Mouse (Mus musculus): ENCODE results near the gene Faap20. TPM values are rescaled to one million over a fixed set of nuclear protein-coding genes. Genes with fewer than 3 reads are reported as not detected.
A peak's percentile ranks its signal among the peaks of the same experiment; 100 is the strongest.

Gene Faap20
- polyA plus RNA-seq, 1 experiment from 2014 or later, result 55.0 TPM

GRCm38 (mm10) chr4:155249257-155249647 lies 350 bp upstream of the Faap20 start:
- ATAC-seq (replicated peaks; ENCODE audit: low FRiP score) (peak; percentile 71), DNase-seq (ENCODE audit: low spot score) (peak; percentile 85)
- 1% methylated on average over 9 of the region's 9 CpGs for WGBS
- Histone ChIP-seq H3K27ac (ENCODE audit: low read depth, low read length) (peak overlapping the region; percentile 96), H3K9ac (ENCODE audit: low read depth, low read length) (peak overlapping the region; percentile 79), H3K4me1 (replicated peaks; ENCODE audit: control insufficient read depth, insufficient read depth, low read length) (peaks cover 9% of the 10 kb centered on the region), H3K9me3 (ENCODE audit: control insufficient read depth, low read length) (no peaks in the 10 kb centered on the region), H3K4me3 (ENCODE audit: low read depth, low read length) (peak overlapping the region; percentile 64), H3K27me3 (replicated peaks; ENCODE audit: control insufficient read depth, insufficient read depth, low read length) (no peaks in the 10 kb centered on the region), H3K4me2 (peak overlapping the region; percentile 91), H3K36me3 (ENCODE audit: control insufficient read depth, insufficient read depth, low read length) (no peaks in the 10 kb centered on the region)

- WGBS, result 21% methylated on average over 23 of the region's 23 CpGs
- peak overlapping the region; percentile 96 for H3K27ac ChIP-seq (ENCODE audit: low read depth, low read length)
- H3K9ac ChIP-seq (ENCODE audit: low read depth, low read length), result peak overlapping the region; percentile 79
- H3K4me3 ChIP-seq (ENCODE audit: low read depth, low read length), result peak overlapping the region; percentile 64
- peak overlapping the region; percentile 91 for H3K4me2 ChIP-seq
- DNase-seq (ENCODE audit: low spot score) (no peak), ATAC-seq (replicated peaks; ENCODE audit: low FRiP score) (peak; percentile 30)
- no peaks in the 10 kb centered on the region for H3K27me3 ChIP-seq (replicated peaks; ENCODE audit: control insufficient read depth, insufficient read depth, low read length)
- no peaks in the 10 kb centered on the region for H3K9me3 ChIP-seq (ENCODE audit: control insufficient read depth, low read length)
- peaks cover 9% of the 10 kb centered on the region for H3K4me1 ChIP-seq (replicated peaks; ENCODE audit: control insufficient read depth, insufficient read depth, low read length)
- no peaks in the 10 kb centered on the region for H3K36me3 ChIP-seq (ENCODE audit: control insufficient read depth, insufficient read depth, low read length)
These were observed 937 bp downstream of the Faap20 start for GRCm38 (mm10) chr4:155250361-155251117.

GRCm38 (mm10) chr4:155251147-155251546 lies 1.5 kb downstream of the Faap20 start:
- H3K9me3 ChIP-seq (ENCODE audit: control insufficient read depth, low read length), result no peaks in the 10 kb centered on the region
- H3K4me3 ChIP-seq (ENCODE audit: low read depth, low read length), result peak overlapping the region; percentile 64; the same call in 1 of the 2 replicates
- no peak for ATAC-seq (replicated peaks; ENCODE audit: low FRiP score)
- no peaks in the 10 kb centered on the region; the same call in 1 of the 2 replicates for H3K36me3 ChIP-seq (ENCODE audit: control insufficient read depth, insufficient read depth, low read length)
- H3K4me1 ChIP-seq (replicated peaks; ENCODE audit: control insufficient read depth, insufficient read depth, low read length), result peaks cover 9% of the 10 kb centered on the region
- no peak overlapping the region for H3K9ac ChIP-seq (ENCODE audit: low read depth, low read length)
- H3K4me2 ChIP-seq, result peak overlapping the region; percentile 91
- H3K27ac ChIP-seq (ENCODE audit: low read depth, low read length), result no peak overlapping the region
- WGBS, result 87% methylated on average over 3 of the region's 3 CpGs
- H3K27me3 ChIP-seq (replicated peaks; ENCODE audit: control insufficient read depth, insufficient read depth, low read length), result no peaks in the 10 kb centered on the region
- no peak for DNase-seq (ENCODE audit: low spot score)

- Histone ChIP-seq H3K9me3 (ENCODE audit: control insufficient read depth, low read length) (no peaks in the 10 kb centered on the region), H3K36me3 (ENCODE audit: control insufficient read depth, insufficient read depth, low read length) (peaks cover under 1% of the 10 kb centered on the region; the same call in 1 of the 2 replicates), H3K9ac (ENCODE audit: low read depth, low read length) (no peak overlapping the region), H3K27me3 (replicated peaks; ENCODE audit: control insufficient read depth, insufficient read depth, low read length) (no peaks in the 10 kb centered on the region), H3K27ac (ENCODE audit: low read depth, low read length) (no peak overlapping the region), H3K4me2 (no peak overlapping the region), H3K4me3 (ENCODE audit: low read depth, low read length) (no peak overlapping the region), H3K4me1 (replicated peaks; ENCODE audit: control insufficient read depth, insufficient read depth, low read length) (peaks cover 9% of the 10 kb centered on the region)
- no peak for DNase-seq (ENCODE audit: low spot score)
- ATAC-seq (replicated peaks; ENCODE audit: low FRiP score), result no peak
- WGBS, result 86% methylated on average over 6 of the region's 6 CpGs
These were observed 2.7 kb downstream of the Faap20 start for GRCm38 (mm10) chr4:155252253-155252652.

GRCm38 (mm10) chr4:155264521-155265321 lies 15.1 kb downstream of the Faap20 start:
- Histone ChIP-seq H3K4me1 (replicated peaks; ENCODE audit: control insufficient read depth, insufficient read depth, low read length) (no peaks in the 10 kb centered on the region), H3K9ac (ENCODE audit: low read depth, low read length) (no peak overlapping the region), H3K9me3 (ENCODE audit: control insufficient read depth, low read length) (no peaks in the 10 kb centered on the region), H3K27ac (ENCODE audit: low read depth, low read length) (no peak overlapping the region), H3K4me2 (no peak overlapping the region), H3K27me3 (replicated peaks; ENCODE audit: control insufficient read depth, insufficient read depth, low read length) (no peaks in the 10 kb centered on the region), H3K36me3 (ENCODE audit: control insufficient read depth, insufficient read depth, low read length) (no peaks in the 10 kb centered on the region), H3K4me3 (ENCODE audit: low read depth, low read length) (no peak overlapping the region)
- no peak for ATAC-seq (replicated peaks; ENCODE audit: low FRiP score)
- DNase-seq (ENCODE audit: low spot score), result no peak
- 74% methylated on average over 3 of the region's 3 CpGs for WGBS

GRCm38 (mm10) chr4:155267047-155267543 lies 17.5 kb downstream of the Faap20 start:
- Histone ChIP-seq H3K4me3 (ENCODE audit: low read depth, low read length) (no peak overlapping the region), H3K4me1 (replicated peaks; ENCODE audit: control insufficient read depth, insufficient read depth, low read length) (no peaks in the 10 kb centered on the region), H3K27ac (ENCODE audit: low read depth, low read length) (no peak overlapping the region), H3K9me3 (ENCODE audit: control insufficient read depth, low read length) (no peaks in the 10 kb centered on the region), H3K36me3 (ENCODE audit: control insufficient read depth, insufficient read depth, low read length) (no peaks in the 10 kb centered on the region), H3K27me3 (replicated peaks; ENCODE audit: control insufficient read depth, insufficient read depth, low read length) (no peaks in the 10 kb centered on the region), H3K4me2 (no peak overlapping the region), H3K9ac (ENCODE audit: low read depth, low read length) (no peak overlapping the region)
- WGBS, result 68% methylated on average over 7 of the region's 7 CpGs
- DNase-seq (ENCODE audit: low spot score), result no peak
- no peak for ATAC-seq (replicated peaks; ENCODE audit: low FRiP score)

- DNase-seq (ENCODE audit: low spot score) (no peak), ATAC-seq (replicated peaks; ENCODE audit: low FRiP score) (no peak)
- H3K36me3 ChIP-seq (ENCODE audit: control insufficient read depth, insufficient read depth, low read length), result no peaks in the 10 kb centered on the region
- no peak overlapping the region for H3K4me3 ChIP-seq (ENCODE audit: low read depth, low read length)
- no peaks in the 10 kb centered on the region for H3K4me1 ChIP-seq (replicated peaks; ENCODE audit: control insufficient read depth, insufficient read depth, low read length)
- H3K27ac ChIP-seq (ENCODE audit: low read depth, low read length), result no peak overlapping the region
- H3K27me3 ChIP-seq (replicated peaks; ENCODE audit: control insufficient read depth, insufficient read depth, low read length), result no peaks in the 10 kb centered on the region
- H3K4me2 ChIP-seq, result no peak overlapping the region
- no peak overlapping the region for H3K9ac ChIP-seq (ENCODE audit: low read depth, low read length)
- H3K9me3 ChIP-seq (ENCODE audit: control insufficient read depth, low read length), result no peaks in the 10 kb centered on the region
- WGBS, result 51% methylated on average over 12 of the region's 12 CpGs
These were observed 18.1 kb downstream of the Faap20 start for GRCm38 (mm10) chr4:155267639-155268175.

- ATAC-seq (replicated peaks; ENCODE audit: low FRiP score) (no peak), DNase-seq (ENCODE audit: low spot score) (peak; percentile 68)
- WGBS, result 15% methylated on average over 5 of the region's 5 CpGs
- Histone ChIP-seq H3K4me3 (ENCODE audit: low read depth, low read length) (no peak overlapping the region), H3K27me3 (replicated peaks; ENCODE audit: control insufficient read depth, insufficient read depth, low read length) (no peaks in the 10 kb centered on the region), H3K9me3 (ENCODE audit: control insufficient read depth, low read length) (no peaks in the 10 kb centered on the region), H3K4me2 (no peak overlapping the region), H3K27ac (ENCODE audit: low read depth, low read length) (no peak overlapping the region), H3K9ac (ENCODE audit: low read depth, low read length) (no peak overlapping the region), H3K36me3 (ENCODE audit: control insufficient read depth, insufficient read depth, low read length) (no peaks in the 10 kb centered on the region), H3K4me1 (replicated peaks; ENCODE audit: control insufficient read depth, insufficient read depth, low read length) (no peaks in the 10 kb centered on the region)
These were observed 18.8 kb downstream of the Faap20 start for GRCm38 (mm10) chr4:155268382-155268781.
